Mouse (Mus musculus) brain, embryonic 18.5 days (tissue): ENCODE data around the gene Gm10181.
"Not testable (repeated sequence)": the region's sequence is repeated elsewhere in the genome, so short reads cannot be mapped to it uniquely, and the experiment has no call there.

ENCODE experiments used
- DNase-seq: peaks from one replicate; pipeline ENCODE4 v3.0.0-alpha.2; 2012; ENCODE audit warnings: low read depth, low spot score

Gene Gm10181

DNA sequence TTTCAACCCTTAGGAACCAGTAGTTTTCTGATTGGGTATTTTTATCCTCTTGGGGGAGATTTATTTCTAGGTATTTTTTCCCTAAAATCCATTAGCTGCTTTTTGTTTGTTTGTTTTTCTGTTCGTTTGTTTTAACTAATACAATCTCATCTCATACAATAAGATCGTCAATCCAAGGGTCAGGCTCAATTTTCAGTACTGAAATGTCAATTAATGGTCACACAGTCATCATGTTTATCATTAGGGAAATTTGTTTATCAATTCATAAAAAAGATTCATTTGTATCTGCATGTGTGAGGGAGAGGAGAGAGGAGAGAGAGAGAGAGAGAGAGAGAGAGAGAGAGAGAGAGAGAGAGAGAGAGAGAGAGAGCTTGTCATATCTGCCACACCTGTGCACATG, at the start of gene Gm10181:
Gm10181 (plus strand) TSS at position 301 of the 400 bp plus-strand sequence.
- no peak for DNase-seq

GRCm38 (mm10) chr9:25041665-25042064, 47.6 kb upstream of the Gm10181 start:
- no peak for DNase-seq

GRCm38 (mm10) chr9:25042162-25043111, 46.8 kb upstream of the Gm10181 start:
- no peak for DNase-seq

DNA sequence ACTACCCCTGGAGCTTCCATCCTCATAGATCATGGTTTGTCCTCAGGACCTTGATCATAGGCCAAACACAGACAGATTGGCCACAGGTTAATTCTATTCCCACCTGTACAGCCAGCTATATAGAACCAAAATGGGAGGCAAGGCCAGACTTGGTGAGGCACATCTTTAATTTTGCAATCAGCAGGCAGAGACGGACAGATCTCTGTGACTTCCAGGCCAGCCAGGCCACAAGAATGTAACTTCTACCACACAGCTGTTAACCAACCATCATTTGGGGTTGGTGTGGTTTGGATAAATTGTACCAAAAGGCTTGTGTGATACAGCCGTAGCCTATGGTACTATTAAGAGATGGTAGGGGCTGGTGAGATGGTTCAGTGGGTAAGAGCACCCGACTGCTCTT, 44.9 kb upstream of the Gm10181 start:
- no peak for DNase-seq

DNA sequence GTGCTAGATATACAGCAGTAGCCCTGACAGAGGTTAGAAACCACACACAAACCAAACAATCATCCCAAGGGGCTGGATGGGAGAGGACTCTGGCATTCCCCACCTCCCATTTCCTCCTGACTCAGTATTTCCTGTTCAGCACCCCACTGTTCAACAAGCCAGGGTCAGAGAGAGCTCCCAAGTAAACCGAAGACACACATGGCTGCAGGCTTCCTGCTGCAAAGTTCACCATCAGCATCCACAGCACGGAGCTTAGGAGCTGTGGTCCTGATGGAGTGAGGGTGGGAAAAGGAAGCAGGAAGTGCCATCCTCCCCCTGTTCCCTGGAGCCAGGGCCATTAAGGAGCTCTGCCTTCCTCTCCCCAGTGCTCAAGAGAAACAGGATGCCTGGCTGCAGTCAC, 40.9 kb upstream of the Gm10181 start:
- no peak for DNase-seq

DNA sequence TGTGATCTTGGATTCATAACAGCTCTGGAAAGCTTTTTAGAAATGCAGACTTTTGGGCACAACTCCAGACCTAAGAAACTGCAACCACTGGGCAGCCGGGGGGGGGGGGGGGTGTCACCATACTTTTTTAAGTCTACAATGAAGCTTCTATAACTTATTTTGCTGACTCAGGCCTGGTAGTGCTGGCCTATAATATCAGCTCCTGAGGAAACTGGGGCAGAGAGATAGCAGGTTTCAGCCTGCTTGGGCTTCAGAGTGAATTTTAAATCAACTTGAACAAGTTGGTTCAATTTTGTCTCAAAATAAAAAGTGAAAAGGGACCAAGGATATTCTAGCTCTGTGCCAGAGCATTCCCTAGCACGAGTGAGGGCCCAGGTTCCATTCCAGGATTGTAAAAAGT, 40.3 kb upstream of the Gm10181 start:
- DNase-seq: no peak

- no peak for DNase-seq
Measured at GRCm38 (mm10) chr9:25051901-25052300, 37.3 kb upstream of the Gm10181 start.

GRCm38 (mm10) chr9:25055650-25056376, 33.4 kb upstream of the Gm10181 start:
- DNase-seq: no peak

GRCm38 (mm10) chr9:25058726-25059125, 30.5 kb upstream of the Gm10181 start:
- no peak for DNase-seq

- no peak for DNase-seq
Measured at GRCm38 (mm10) chr9:25072666-25073065, 16.6 kb upstream of the Gm10181 start.

DNA sequence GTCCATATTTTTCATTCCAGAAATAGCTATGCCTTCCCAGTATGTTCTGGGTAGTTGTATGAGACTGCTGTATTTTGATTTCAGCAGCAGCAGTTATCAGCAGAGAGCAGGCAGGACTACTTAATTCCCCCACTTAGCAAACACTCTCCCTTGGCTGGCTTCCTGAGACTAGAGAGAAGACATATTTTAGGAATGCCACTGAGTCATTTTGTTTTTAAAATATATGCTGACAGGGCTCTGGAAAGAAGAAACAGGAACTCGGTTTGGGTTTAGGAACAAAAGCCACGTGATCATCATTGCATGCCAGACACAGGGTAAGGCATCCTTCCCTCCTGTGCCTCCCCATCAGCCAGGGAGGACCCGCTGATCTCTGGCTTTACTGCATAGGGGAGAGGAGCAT, 13.2 kb upstream of the Gm10181 start:
- no peak for DNase-seq

DNA sequence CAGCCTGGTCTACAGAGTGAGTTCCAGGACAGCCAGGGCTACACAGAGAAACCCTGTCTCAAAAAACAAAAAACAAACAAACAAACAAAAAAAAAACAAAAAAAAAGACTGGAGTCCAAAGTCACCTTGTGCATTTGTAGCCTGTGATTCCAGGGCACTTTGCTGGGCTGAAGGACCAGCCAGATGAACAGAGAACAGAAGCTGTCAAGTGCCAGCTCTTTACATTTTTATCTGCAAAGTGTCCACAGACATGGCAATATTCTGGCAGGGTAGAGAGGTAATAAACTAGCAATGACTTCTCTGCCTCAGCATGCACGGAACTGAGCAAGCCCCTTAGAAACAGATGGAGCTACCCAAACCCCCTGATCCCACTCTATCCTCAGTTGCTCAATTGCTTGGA, 12.7 kb upstream of the Gm10181 start:
- DNase-seq: no peak

DNA sequence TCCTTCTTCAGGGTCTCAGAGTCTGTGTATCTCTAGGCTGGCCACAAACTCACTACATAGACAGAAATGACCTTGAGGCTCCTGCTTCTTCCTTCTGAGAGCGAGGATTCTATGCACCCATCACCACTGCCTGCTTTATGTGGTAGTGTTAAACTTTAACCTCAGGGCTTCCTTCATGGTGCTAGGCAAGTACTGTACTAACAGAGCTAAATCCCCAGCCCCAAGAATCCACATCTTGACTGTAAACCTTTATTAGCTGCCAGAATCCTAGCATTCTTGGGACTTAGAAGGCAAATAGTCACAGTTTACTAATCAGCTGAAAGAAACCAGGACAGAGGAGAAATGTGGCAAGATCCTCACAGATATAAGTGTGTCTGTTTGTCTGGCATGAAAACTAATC, 1.6 kb downstream of the Gm10181 start:
- DNase-seq: no peak

DNA sequence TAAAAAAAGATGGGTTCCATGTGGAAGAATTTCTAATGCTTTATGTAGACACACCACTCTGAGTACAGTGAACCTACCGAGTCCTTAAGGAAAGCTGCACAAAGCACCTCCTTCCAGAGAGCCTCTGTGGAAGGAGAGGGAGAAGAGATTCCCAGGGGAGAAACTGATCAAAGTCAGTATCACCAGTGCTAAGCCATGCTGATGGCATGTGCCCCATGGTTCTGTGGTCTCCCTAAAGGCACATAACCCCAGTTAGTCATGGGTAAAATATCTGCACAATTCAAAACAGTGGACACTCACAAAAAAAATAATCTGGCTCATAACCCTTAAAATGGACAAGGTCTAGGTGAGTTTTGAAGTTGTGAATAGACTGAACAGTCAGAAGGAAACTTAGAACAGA, 13.7 kb downstream of the Gm10181 start:
- DNase-seq: no peak

DNA sequence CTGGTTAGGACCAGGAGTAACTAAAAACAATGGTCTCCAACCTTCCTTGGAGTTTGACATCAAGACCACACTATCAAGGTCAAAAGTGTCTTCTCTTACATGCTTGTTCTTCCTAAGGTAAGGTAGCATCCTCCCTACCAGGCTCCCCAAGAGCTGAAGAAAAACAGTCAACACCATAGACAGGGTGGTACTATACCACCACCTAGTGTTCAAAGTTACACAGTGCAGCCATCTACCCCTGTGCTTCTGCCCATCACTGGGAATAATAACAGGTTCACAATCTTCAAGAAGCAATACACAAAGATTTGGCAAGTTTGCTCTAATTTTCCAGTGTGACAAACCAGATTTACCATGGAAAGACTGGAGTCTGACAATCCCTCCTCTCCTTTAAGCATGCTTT, 15.4 kb downstream of the Gm10181 start:
- DNase-seq: no peak

DNA sequence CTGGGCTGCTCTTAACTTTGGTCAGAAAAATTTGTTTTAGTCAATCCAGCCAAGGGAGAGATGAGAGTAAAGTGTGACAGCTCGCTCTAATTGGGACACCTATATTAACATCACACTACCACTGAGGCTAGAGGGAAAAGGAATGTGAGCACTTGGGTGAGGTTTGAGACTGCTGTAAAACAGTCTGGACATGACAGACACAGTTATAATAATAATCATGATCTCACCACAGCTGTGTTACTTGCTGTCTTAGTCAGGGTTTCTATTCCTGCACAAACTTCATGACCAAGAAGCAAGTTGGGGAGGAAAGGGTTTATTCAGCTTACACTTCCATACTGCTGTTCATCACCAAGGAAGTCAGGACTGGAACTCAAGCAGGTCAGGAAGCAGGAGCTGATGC, 34.4 kb downstream of the Gm10181 start:
- not testable (repeated sequence) for DNase-seq

- no peak for DNase-seq
Measured at GRCm38 (mm10) chr9:25124048-25124447, 34.8 kb downstream of the Gm10181 start.

DNA sequence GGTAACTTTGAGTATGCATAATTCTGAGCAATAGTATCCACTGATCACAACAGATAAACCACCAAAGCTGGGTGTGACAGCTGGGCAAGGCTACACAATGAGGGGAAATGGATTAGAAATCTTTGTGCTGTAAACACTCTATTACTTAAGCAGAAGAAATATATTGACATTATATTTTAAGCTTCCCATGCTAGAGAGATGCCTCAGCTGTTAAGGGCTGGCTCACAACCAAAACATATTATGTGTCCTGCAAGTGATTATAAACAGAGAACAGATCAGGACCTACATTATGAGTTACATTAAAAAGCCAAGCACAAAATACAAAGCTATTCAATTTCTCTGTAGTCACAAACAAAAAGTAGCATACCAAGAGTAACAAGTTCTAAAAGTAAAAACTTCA, 43.0 kb downstream of the Gm10181 start:
- DNase-seq: no peak

DNA sequence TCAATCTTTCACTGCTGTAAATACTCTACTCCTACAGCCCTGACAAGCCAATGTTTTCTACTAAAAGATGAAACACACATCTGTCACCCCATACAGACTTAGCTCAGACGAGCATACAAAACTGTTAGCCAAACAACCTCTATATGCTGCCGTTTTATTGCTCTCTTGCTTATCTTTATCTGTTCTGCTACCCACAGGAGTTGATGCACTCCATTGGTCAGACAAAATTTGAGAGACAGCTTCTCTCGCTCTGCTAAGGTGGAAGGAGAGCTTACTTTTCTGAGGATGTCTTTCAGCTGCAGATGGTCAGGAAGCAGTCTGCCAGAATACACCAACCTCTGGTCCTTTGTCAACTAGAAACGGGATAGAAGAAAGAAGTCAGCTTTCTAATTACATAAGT, 43.7 kb downstream of the Gm10181 start:
- DNase-seq: no peak

DNA sequence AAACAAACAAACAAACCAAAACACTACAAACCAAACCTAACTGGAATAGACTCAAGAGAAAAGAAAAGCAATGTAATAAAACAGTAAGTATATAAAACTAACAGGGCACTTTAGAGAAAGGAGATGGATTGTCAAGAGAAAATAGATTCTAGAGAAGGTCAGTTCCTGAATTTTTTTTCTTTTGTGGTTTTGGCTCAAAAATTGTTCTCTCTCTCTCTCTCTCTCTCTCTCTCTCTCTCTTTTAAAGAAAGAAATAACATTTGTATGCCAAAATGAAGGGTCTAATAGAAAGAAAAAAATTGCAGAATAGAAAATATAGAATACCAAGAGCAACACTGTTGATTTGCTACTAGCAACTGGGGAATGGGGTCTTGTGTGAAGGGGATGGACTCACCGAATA, 49.7 kb downstream of the Gm10181 start:
- no peak for DNase-seq
